In genomic region chr8:123291716-123292115, GRCm38 (mm10) we compare ENCODE assay signal across 29 mouse cellular contexts. TPM values are rescaled to one million over a fixed set of nuclear protein-coding genes. Genes with fewer than 3 reads are reported as not detected.
DNase-seq lines count a peak whose midpoint lies in the region; ATAC-seq lines count a peak whose summit lies in the region.
"Had no signal": no experiment of that assay in that cellular context is flagged by ENCODE, and none has a peak within 500 bp of the region (broad histone marks: within the 10 kb centered on the region; RNA-seq: fewer than 3 reads in every experiment).

No protein-coding gene starts in this region.

- H3K27ac ChIP-seq in kidney, embryonic 15.5 days = no peak overlapping the region
- H3K27ac ChIP-seq in heart, embryonic 10.5 days = peak overlapping the region; percentile 16; the same call in 1 of the 2 replicates
- no peak overlapping the region for H3K27ac ChIP-seq in heart, embryonic 16.5 days (ENCODE audit: low read length)
- H3K27ac ChIP-seq: gastrocnemius, adult 2 months; hindbrain, embryonic 15.5 days; limb, embryonic 13.5 days; liver, embryonic 13.5 days; midbrain, embryonic 10.5 days; stomach, embryonic 15.5 days had no signal

- no peaks in the 10 kb centered on the region for H3K27me3 ChIP-seq in kidney, embryonic 15.5 days
- H3K27me3 ChIP-seq in heart, embryonic 10.5 days (ENCODE audit: insufficient read depth, poor library complexity, severe bottlenecking) = no peaks in the 10 kb centered on the region
- no peaks in the 10 kb centered on the region for H3K27me3 ChIP-seq in heart, embryonic 16.5 days (ENCODE audit: control insufficient read depth, insufficient read depth, low read length)
- H3K27me3 ChIP-seq: hindbrain, embryonic 15.5 days; limb, embryonic 13.5 days; liver, embryonic 13.5 days; stomach, embryonic 15.5 days had no signal

- peak; percentile 7 to 17 for DNase-seq in kidney, postnatal 36 days
- DNase-seq in heart, embryonic 10.5 days (ENCODE audit: low spot score) = no peak
- peak; percentile 61 for DNase-seq in heart, postnatal 4 days
- DNase-seq in Muller cell, postnatal 12 days (ENCODE audit: inconsistent ontology term) = no peak
- DNase-seq in urinary bladder, postnatal 36 days (ENCODE audit: low spot score in 2 of 2) = no peak
- DNase-seq: adrenal gland, adult 2 months; B cell, adult 2 months; cerebellum, adult 2 months; cerebellum, postnatal 14 days; gastrocnemius, adult 2 months; gastrocnemius, postnatal 36 days; kidney, adult 18-20 months; kidney, postnatal 10 days; liver, embryonic 13.5 days; lung, adult 18-20 months; right cerebral cortex, postnatal 25 days; thymus, postnatal 25 days had no signal

- no peaks in the 10 kb centered on the region for H3K9me3 ChIP-seq in kidney, embryonic 15.5 days (replicated peaks)
- no peaks in the 10 kb centered on the region for H3K9me3 ChIP-seq in heart, embryonic 10.5 days
- H3K9me3 ChIP-seq in heart, embryonic 16.5 days (replicated peaks; ENCODE audit: control insufficient read depth, low read length) = no peaks in the 10 kb centered on the region
- H3K9me3 ChIP-seq: hindbrain, embryonic 15.5 days; limb, embryonic 13.5 days; liver, embryonic 13.5 days; midbrain, embryonic 10.5 days; stomach, embryonic 15.5 days had no signal

- no peak overlapping the region for H3K9ac ChIP-seq in kidney, embryonic 15.5 days
- H3K9ac ChIP-seq in heart, embryonic 16.5 days (ENCODE audit: low read length) = no peak overlapping the region
- H3K9ac ChIP-seq: hindbrain, embryonic 15.5 days; limb, embryonic 13.5 days; liver, embryonic 13.5 days; stomach, embryonic 15.5 days had no signal

- H3K4me1 ChIP-seq in kidney, embryonic 15.5 days = no peaks in the 10 kb centered on the region
- peaks cover 6% of the 10 kb centered on the region for H3K4me1 ChIP-seq in heart, embryonic 10.5 days
- no peaks in the 10 kb centered on the region for H3K4me1 ChIP-seq in heart, embryonic 16.5 days (ENCODE audit: control insufficient read depth, insufficient read depth, low read length)
- H3K4me1 ChIP-seq: hindbrain, embryonic 15.5 days; limb, embryonic 13.5 days; liver, embryonic 13.5 days; midbrain, embryonic 10.5 days; stomach, embryonic 15.5 days had no signal

- no peak for ATAC-seq in kidney, embryonic 15.5 days (replicated peaks; ENCODE audit: low FRiP score)
- ATAC-seq in heart, embryonic 16.5 days (replicated peaks; ENCODE audit: extremely low read depth, insufficient read depth, low FRiP score) = peak; percentile 80
- ATAC-seq: activated CD4-positive, CD25-positive, alpha-beta regulatory T cell, adult 4 months; forebrain, embryonic 16.5 days; inflammation-experienced regulatory T-cells, adult 6 months; lung, postnatal 0 days; midbrain, embryonic 16.5 days had no signal

- no peak overlapping the region for H3K4me2 ChIP-seq in kidney, embryonic 15.5 days
- H3K4me2 ChIP-seq in heart, embryonic 16.5 days (ENCODE audit: low read depth, low read length) = no peak overlapping the region
- H3K4me2 ChIP-seq: hindbrain, embryonic 15.5 days; limb, embryonic 13.5 days; liver, embryonic 13.5 days; stomach, embryonic 15.5 days had no signal

- 93% methylated on average over 8 of the region's 8 CpGs for whole genome bisulfite sequencing in kidney, embryonic 15.5 days
- WGBS in heart, embryonic 10.5 days = 55% methylated on average over 8 of the region's 8 CpGs
- 51% methylated on average over 8 of the region's 8 CpGs for WGBS in heart, embryonic 16.5 days

- H3K4me3 ChIP-seq in kidney, embryonic 15.5 days (replicated peaks) = no peak overlapping the region
- no peak overlapping the region for H3K4me3 ChIP-seq in heart, embryonic 10.5 days
- H3K4me3 ChIP-seq in heart, embryonic 16.5 days (ENCODE audit: low read length) = no peak overlapping the region
- H3K4me3 ChIP-seq: erythroblast, embryonic 14.5 days; gastrocnemius, adult 2 months; hindbrain, embryonic 15.5 days; limb, embryonic 13.5 days; liver, embryonic 13.5 days; midbrain, embryonic 10.5 days; stomach, embryonic 15.5 days had no signal

- peaks cover 93% of the 10 kb centered on the region for H3K36me3 ChIP-seq in kidney, embryonic 15.5 days
- peaks cover 87% of the 10 kb centered on the region for H3K36me3 ChIP-seq in heart, embryonic 10.5 days
- H3K36me3 ChIP-seq in heart, embryonic 16.5 days (ENCODE audit: control insufficient read depth, insufficient read depth) = peaks cover 19% of the 10 kb centered on the region
- H3K36me3 ChIP-seq: hindbrain, embryonic 15.5 days had no signal

RNA-seq across cellular contexts. Expression of gene Fanca, which starts 26.7 kb away (rescaled TPM):
- polyA plus RNA-seq in kidney, embryonic 15.5 days (2015; fragmentation: Nextera tagmentation; extraction: Ambion mirVana) = 38.2 and 45.2 TPM in 2 replicates
- 28.9 and 31.5 TPM in 2 replicates for polyA plus RNA-seq in heart, embryonic 10.5 days (2016; fragmentation: Nextera tagmentation; extraction: Ambion mirVana)
- polyA plus RNA-seq in heart, embryonic 16.5 days (2015; fragmentation: Nextera tagmentation; extraction: Ambion mirVana) = 15.4 and 16.0 TPM in 2 replicates
- total RNA-seq in heart, postnatal 4 days (2021) = 10 to 100 TPM; 16.7 to 22.9 TPM
- total RNA-seq: gastrocnemius, adult 2 months had no signal

RNA-seq across cellular contexts. Expression of gene Vps9d1, which starts 37.6 kb away (rescaled TPM):
- polyA plus RNA-seq in kidney, embryonic 15.5 days (2015; fragmentation: Nextera tagmentation; extraction: Ambion mirVana) = 22.2 and 25.0 TPM in 2 replicates
- 19.7 and 20.6 TPM in 2 replicates for polyA plus RNA-seq in heart, embryonic 10.5 days (2016; fragmentation: Nextera tagmentation; extraction: Ambion mirVana)
- polyA plus RNA-seq in heart, embryonic 16.5 days (2015; fragmentation: Nextera tagmentation; extraction: Ambion mirVana) = 20.3 and 20.8 TPM in 2 replicates
- 10 to 100 TPM; 26.4 to 27.3 TPM for total RNA-seq in heart, postnatal 4 days (2021)

RNA-seq across cellular contexts. Expression of gene Zfp276, which starts 37.7 kb away (rescaled TPM):
- 21.2 and 22.7 TPM in 2 replicates for polyA plus RNA-seq in kidney, embryonic 15.5 days (2015; fragmentation: Nextera tagmentation; extraction: Ambion mirVana)
- polyA plus RNA-seq in heart, embryonic 10.5 days (2016; fragmentation: Nextera tagmentation; extraction: Ambion mirVana) = 17.8 and 21.4 TPM in 2 replicates
- 16.6 and 18.3 TPM in 2 replicates for polyA plus RNA-seq in heart, embryonic 16.5 days (2015; fragmentation: Nextera tagmentation; extraction: Ambion mirVana)
- total RNA-seq in heart, postnatal 4 days (2021) = 10 to 100 TPM; 14.4 to 14.8 TPM

RNA-seq across cellular contexts. Expression of gene Spire2, which starts 40.8 kb away (rescaled TPM):
- polyA plus RNA-seq in kidney, embryonic 15.5 days (2015; fragmentation: Nextera tagmentation; extraction: Ambion mirVana) = 4.7 and 5.0 TPM in 2 replicates
- polyA plus RNA-seq in heart, embryonic 10.5 days (2016; fragmentation: Nextera tagmentation; extraction: Ambion mirVana) = 4.4 TPM in 2 replicates
- polyA plus RNA-seq in heart, embryonic 16.5 days (2015; fragmentation: Nextera tagmentation; extraction: Ambion mirVana) = 0.79 and 0.89 TPM in 2 replicates
- total RNA-seq in heart, postnatal 4 days (2021) = under 1 TPM; 0.38 to 0.61 TPM
- total RNA-seq: gastrocnemius, adult 2 months had no signal
- polyA plus RNA-seq: activated CD4-positive, CD25-positive, alpha-beta regulatory T cell, adult 4 months; inflammation-experienced regulatory T-cells, adult 6 months had no signal

RNA-seq across cellular contexts. Expression of gene Spata2l, which starts 55.7 kb away (rescaled TPM):
- 5.3 and 5.7 TPM in 2 replicates for polyA plus RNA-seq in kidney, embryonic 15.5 days (2015; fragmentation: Nextera tagmentation; extraction: Ambion mirVana)
- 2.2 and 2.6 TPM in 2 replicates for polyA plus RNA-seq in heart, embryonic 10.5 days (2016; fragmentation: Nextera tagmentation; extraction: Ambion mirVana)
- 4.2 and 4.4 TPM in 2 replicates for polyA plus RNA-seq in heart, embryonic 16.5 days (2015; fragmentation: Nextera tagmentation; extraction: Ambion mirVana)
- total RNA-seq in heart, postnatal 4 days (2021) = 1 to 10 TPM; 3.7 to 4.2 TPM

Comparison
In these comparisons a context has a peak if more than half of its experiments do, and no peak if none do; other contexts are left out.
1. DNase-seq: peak in kidney, postnatal 36 days (2 of 2) and heart, postnatal 4 days (single experiment); none in heart, embryonic 10.5 days (single experiment), Muller cell, postnatal 12 days (single experiment) and urinary bladder, postnatal 36 days (0 of 2).